Mouse (Mus musculus) ES-Bruce4 (cell line): ENCODE data around the gene Pitpnm1. TPM values are rescaled to one million over a fixed set of nuclear protein-coding genes. Genes with fewer than 3 reads are reported as not detected.

ENCODE experiments used
- H3K27ac ChIP-seq: 2 replicates; pipeline ENCODE4 v1.5.1; 2012; ENCODE audit warnings: low read length, inconsistent platforms; ENCODE audit not compliant: insufficient read depth
- H3K27me3 ChIP-seq: 2 replicates; pipeline ENCODE4 v1.6.1; 2012; ENCODE audit warnings: mild to moderate bottlenecking, low read length, inconsistent platforms; ENCODE audit not compliant: control insufficient read depth, poor library complexity, insufficient read depth, severe bottlenecking
- H3K36me3 ChIP-seq: 2 replicates; pipeline ENCODE4 v1.6.1; 2012; ENCODE audit warnings: inconsistent platforms, mild to moderate bottlenecking, low read length, moderate library complexity; ENCODE audit not compliant: control insufficient read depth, poor library complexity, insufficient read depth, severe bottlenecking
- H3K4me1 ChIP-seq: one replicate; pipeline ENCODE4 v1.8.1; 2011; ENCODE audit warnings: low read length; ENCODE audit not compliant: control insufficient read depth, insufficient read depth
- H3K4me3 ChIP-seq: 2 replicates; pipeline ENCODE4 v1.5.1; 2011; ENCODE audit warnings: low read depth, mild to moderate bottlenecking, low read length
- H3K9ac ChIP-seq: 2 replicates; pipeline ENCODE4 v1.6.1; 2012; ENCODE audit warnings: low read depth, mild to moderate bottlenecking, inconsistent platforms; ENCODE audit not compliant: poor library complexity, severe bottlenecking
- H3K9me3 ChIP-seq: replicated peaks from 2 replicates; pipeline ENCODE4 v1.6.1; 2012; ENCODE audit warnings: mild to moderate bottlenecking, low read length, inconsistent platforms; ENCODE audit not compliant: control insufficient read depth, poor library complexity, insufficient read depth, severe bottlenecking
- CTCF ChIP-seq: IDR thresholded peaks from one replicate; pipeline ENCODE4 v1.8.1; 2011; ENCODE audit warnings: low read depth, low read length
- EP300 ChIP-seq: IDR thresholded peaks from 2 replicates; pipeline ENCODE4 v1.6.1; 2011; ENCODE audit warnings: low read depth, low read length; ENCODE audit not compliant: insufficient read depth
- POLR2A ChIP-seq: IDR thresholded peaks from one replicate; pipeline ENCODE4 v1.8.1; 2011; ENCODE audit warnings: low read length; ENCODE audit not compliant: insufficient read depth
- polyA plus RNA-seq: library from polyadenylated mRNA; stranded (reverse); fragments of >200 nt; gene quantifications from 2 replicates; pipeline ENCODE4 v1.2.4, GENCODE M21; 2011; ENCODE audit warnings: low read depth; ENCODE audit not compliant: missing spikeins, insufficient read depth, insufficient read length

Gene Pitpnm1
- polyA plus RNA-seq, 1 experiment = 11.2 TPM

DNA sequence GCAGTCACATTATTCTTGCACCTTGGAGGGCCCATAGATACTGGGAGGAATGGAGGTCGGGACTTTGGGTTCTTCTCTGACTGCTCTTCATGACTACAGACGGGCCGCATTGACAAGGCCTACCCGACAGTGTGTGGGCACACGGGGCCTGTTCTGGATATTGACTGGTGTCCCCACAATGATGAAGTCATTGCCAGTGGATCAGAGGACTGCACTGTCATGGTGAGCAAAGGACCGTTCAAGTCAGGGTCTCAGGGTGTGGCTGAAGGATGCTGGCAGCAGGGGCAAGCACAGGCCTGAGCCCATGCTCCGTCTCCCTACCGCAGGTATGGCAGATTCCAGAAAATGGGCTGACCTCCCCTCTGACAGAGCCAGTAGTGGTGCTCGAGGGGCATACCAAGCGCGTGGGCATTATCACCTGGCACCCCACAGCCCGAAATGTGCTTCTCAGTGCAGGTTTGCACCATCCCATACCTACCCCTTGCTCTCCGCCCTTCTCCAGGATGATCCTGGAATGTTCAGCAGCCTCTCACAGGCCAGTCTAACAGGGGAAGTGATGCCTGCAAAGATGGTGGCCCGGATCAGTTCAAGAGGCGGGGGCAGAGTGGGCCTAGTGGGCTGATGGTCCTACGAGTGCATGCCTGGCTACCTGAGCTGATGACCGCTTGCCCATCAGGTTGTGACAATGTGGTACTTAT lies 50.1 kb downstream of the Pitpnm1 start:
- H3K4me3 ChIP-seq = no peak overlapping the region
- H3K9me3 ChIP-seq = no peaks in the 10 kb centered on the region
- TF ChIP-seq CTCF (no peak), POLR2A (no peak), EP300 (no peak)
- no peaks in the 10 kb centered on the region for H3K27me3 ChIP-seq
- H3K9ac ChIP-seq = no peak overlapping the region
- H3K4me1 ChIP-seq = peaks cover 2% of the 10 kb centered on the region
- no peak overlapping the region for H3K27ac ChIP-seq
- H3K36me3 ChIP-seq = 0 out of 2 replicates have a peak, but pooled peaks cover 2% of the 10 kb centered on the region

GRCm38 (mm10) chr19:4150567-4151487 lies 51.0 kb downstream of the Pitpnm1 start:
- peaks cover 2% of the 10 kb centered on the region for H3K4me1 ChIP-seq
- no peak overlapping the region for H3K27ac ChIP-seq
- H3K9me3 ChIP-seq = no peaks in the 10 kb centered on the region
- H3K36me3 ChIP-seq = 0 out of 2 replicates have a peak, but pooled peaks cover 2% of the 10 kb centered on the region
- H3K4me3 ChIP-seq = no peak overlapping the region
- no peaks in the 10 kb centered on the region for H3K27me3 ChIP-seq
- TF ChIP-seq EP300 (no peak), POLR2A (no peak)
- H3K9ac ChIP-seq = no peak overlapping the region

- no peaks in the 10 kb centered on the region for H3K27me3 ChIP-seq
- peaks cover 2% of the 10 kb centered on the region for H3K4me1 ChIP-seq
- H3K4me3 ChIP-seq = no peak overlapping the region
- H3K9ac ChIP-seq = no peak overlapping the region
- H3K9me3 ChIP-seq = no peaks in the 10 kb centered on the region
- H3K36me3 ChIP-seq = 0 out of 2 replicates have a peak, but pooled peaks cover 2% of the 10 kb centered on the region
- TF ChIP-seq EP300 (no peak), CTCF (no peak), POLR2A (no peak)
- no peak overlapping the region for H3K27ac ChIP-seq
These were observed 51.7 kb downstream of the Pitpnm1 start for GRCm38 (mm10) chr19:4151488-4151860.

GRCm38 (mm10) chr19:4151898-4152297 lies 52.1 kb downstream of the Pitpnm1 start:
- TF ChIP-seq POLR2A = no peak
- TF ChIP-seq EP300 = no peak
- no peak for TF ChIP-seq CTCF
- H3K4me3 ChIP-seq = no peak overlapping the region
- H3K36me3 ChIP-seq = 0 out of 2 replicates have a peak, but pooled peaks cover 2% of the 10 kb centered on the region
- no peaks in the 10 kb centered on the region for H3K9me3 ChIP-seq
- H3K4me1 ChIP-seq = peaks cover 2% of the 10 kb centered on the region
- H3K27ac ChIP-seq = no peak overlapping the region
- no peak overlapping the region for H3K9ac ChIP-seq
- H3K27me3 ChIP-seq = no peaks in the 10 kb centered on the region

GRCm38 (mm10) chr19:4152445-4153231 lies 52.8 kb downstream of the Pitpnm1 start:
- Histone ChIP-seq H3K9ac (no peak overlapping the region), H3K4me3 (no peak overlapping the region), H3K9me3 (no peaks in the 10 kb centered on the region), H3K27ac (no peak overlapping the region), H3K27me3 (no peaks in the 10 kb centered on the region), H3K36me3 (0 out of 2 replicates have a peak, but pooled peaks cover 2% of the 10 kb centered on the region), H3K4me1 (peaks cover 2% of the 10 kb centered on the region)
- no peak for TF ChIP-seq EP300
- TF ChIP-seq CTCF = no peak
- no peak for TF ChIP-seq POLR2A
